Mouse (Mus musculus) heart, postnatal 14 days (tissue): ENCODE results near the gene Atox1. TPM values are rescaled to one million over a fixed set of nuclear protein-coding genes. Genes with fewer than 3 reads are reported as not detected.
"Not testable (repeated sequence)": the region's sequence is repeated elsewhere in the genome, so short reads cannot be mapped to it uniquely, and the experiment has no call there.

Experiments used
- DNase-seq, 2 experiments: peaks; one replicate each; pipeline ENCODE4 v3.0.0; 2021 to 2022
- intact Hi-C: fragments of 180-260 bp; cut with DNase I; formaldehyde crosslinking; loops from one replicate; pipeline ENCODE4 v1.15.1; 2025
- total RNA-seq, 2 experiments: library from RNA; stranded (reverse); gene quantifications; 2 replicates each; pipeline ENCODE4 v1.2.3; 2021

Atox1 gene
- total RNA-seq, 2 experiments from 2014 or later: 138 to 146 TPM

GRCm38 (mm10) chr11:55416609-55417265, 44.3 kb downstream of the Atox1 start:
- intact Hi-C loops: no loop called here
- no peak for DNase-seq

DNA sequence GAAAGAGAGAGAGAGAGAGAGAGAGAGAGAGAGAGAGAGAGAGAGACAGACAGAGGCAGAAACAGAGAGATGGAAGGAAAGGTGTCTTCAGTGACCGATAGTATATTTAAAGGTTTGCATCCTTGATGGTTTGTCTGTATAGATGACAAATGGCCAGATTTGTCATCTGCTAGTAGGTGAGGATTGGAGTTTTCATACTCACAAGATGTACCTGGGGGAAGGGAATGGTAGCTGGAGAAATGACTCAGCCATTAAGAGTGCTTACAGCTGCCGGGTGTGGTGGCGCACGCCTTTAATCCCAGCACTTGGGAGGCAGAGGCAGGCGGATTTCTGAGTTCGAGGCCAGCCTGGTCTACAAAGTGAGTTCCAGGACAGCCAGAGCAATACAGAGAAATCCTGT, 45.3 kb downstream of the Atox1 start:
- intact Hi-C loops, DNase-seq: not testable (repeated sequence)

DNA sequence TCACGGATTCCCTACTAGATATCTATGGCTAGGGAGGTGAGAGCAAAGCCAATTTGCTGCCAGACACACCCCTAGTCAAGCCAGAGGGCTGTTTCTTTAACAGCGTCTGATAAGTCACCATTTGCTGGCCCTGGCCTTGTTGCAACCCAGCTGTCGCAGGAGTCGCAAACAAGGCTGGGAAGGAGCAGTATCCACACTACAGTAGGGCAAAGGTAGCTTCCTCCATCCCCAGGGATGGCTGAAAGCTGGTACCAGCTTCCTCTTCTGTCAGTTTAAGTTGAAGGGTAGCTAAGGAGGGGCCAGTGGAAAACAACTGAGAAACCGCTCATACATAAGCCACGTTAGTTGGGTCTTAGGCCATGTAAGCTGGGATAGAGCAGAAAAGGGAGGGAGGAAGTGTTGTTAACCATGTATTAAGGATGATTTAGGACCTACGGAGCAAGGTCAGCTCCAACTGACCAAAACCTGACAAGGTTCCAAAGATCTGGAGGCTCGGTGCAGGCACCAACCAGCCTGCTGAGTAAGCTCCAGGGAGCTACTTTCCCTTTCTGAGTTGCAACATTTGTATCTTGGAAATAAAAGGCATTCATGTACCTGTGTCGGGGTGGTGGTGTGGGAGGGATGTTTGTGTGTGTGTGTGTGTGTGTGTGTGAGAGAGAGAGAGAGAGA, 45.9 kb downstream of the Atox1 start:
- peak in 1 of 2 experiments; percentile 62 for DNase-seq
- intact Hi-C loops: no loop called here

DNA sequence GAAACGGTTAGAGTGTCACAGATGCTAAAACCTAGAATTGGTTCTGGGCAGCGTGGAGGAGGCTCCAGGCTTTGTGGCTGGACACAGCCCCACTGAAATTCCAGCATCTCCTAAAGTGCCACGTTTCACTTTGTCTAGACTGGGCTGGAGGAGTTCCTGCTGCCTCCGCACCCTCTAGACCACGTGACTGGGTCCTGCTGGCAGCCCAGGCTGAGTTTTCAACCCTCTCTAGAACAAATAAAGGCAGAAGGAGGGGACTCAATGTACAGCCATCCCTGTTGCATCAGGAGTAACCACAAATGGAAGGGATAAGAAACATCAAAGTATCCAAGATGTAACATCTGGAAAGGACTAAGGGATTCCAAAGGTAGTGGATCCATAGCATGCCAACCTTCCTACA, 46.7 kb downstream of the Atox1 start:
- intact Hi-C loops: no loop called here
- no peak for DNase-seq

DNA sequence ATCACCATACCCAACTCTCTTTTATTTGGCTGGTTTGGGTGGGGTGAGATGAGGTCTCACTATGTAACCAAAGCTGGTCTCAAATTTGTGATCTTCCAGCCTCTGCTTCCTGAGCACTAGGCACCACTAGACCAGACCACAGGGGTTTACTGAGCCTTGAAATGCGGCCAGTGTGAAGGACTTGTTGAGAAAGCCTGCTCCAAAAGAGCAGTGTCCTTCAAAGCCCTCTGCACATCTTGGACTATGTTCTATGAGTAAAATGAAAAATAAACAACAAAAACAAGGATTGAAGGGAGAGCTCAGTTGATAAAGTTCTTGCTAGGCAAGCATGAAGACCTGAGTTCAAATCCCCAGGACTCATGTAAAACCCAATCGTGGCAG, 47.6 kb downstream of the Atox1 start:
- no peak for DNase-seq
- intact Hi-C loops: no loop called here

- DNase-seq: no peak
Observed at GRCm38 (mm10) chr11:55412680-55413415, 48.2 kb downstream of the Atox1 start.

DNA sequence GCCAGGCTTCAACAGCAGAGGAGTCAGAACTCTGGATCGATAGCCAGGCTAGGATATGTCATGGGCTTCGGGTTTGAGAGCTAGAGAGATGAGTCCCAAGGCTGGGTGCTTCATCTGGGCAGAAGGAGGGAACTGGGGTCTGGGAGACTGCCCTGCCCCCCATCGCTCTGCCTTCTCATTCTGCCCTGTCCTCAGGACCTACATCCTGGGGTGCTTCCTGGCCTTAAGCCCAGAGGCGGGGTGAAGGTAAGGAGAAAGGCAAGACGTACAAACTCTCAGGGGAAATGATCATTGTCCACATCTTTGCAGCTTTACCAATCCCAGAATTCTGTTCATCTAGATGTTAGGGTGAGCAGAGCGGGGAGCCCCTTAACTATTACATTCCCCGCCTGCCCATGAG, 49.0 kb downstream of the Atox1 start:
- no peak for DNase-seq
- intact Hi-C loops: no loop called here

More at GRCm38 (mm10) chr11:55412680-55413415, 48.2 kb downstream of the Atox1 start:
- intact Hi-C loops: no loop called here

DNA sequence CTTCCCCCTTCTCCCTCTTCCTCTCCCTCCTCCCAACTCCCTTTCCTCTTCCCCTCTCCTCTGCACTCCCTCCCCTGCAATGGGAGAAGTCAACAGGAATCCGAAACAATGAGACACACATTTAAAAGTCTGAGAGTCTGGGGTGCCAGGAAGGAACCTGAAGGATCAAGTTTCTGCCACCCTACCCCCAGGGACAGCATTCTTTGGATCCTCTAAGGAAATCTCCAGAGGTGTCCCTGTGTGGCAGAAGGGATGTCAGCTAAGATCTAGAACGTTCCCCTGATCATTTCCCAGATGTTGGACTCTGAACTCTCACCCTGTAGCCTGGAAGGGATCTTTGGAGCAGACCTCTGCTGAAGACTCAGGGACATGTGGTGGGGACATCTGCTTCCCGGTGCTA, 50.5 kb downstream of the Atox1 start:
- no peak for DNase-seq
- intact Hi-C loops: no loop called here

GRCm38 (mm10) chr11:55410005-55410404, 51.0 kb downstream of the Atox1 start:
- no peak for DNase-seq
- intact Hi-C loops: no loop called here

- no peak for DNase-seq
- intact Hi-C loops: no loop called here
Observed at GRCm38 (mm10) chr11:55407133-55407532, 53.9 kb downstream of the Atox1 start.

GRCm38 (mm10) chr11:55405601-55406469, 55.2 kb downstream of the Atox1 start:
- DNase-seq: peak in 1 of 2 experiments; percentile 53

DNA sequence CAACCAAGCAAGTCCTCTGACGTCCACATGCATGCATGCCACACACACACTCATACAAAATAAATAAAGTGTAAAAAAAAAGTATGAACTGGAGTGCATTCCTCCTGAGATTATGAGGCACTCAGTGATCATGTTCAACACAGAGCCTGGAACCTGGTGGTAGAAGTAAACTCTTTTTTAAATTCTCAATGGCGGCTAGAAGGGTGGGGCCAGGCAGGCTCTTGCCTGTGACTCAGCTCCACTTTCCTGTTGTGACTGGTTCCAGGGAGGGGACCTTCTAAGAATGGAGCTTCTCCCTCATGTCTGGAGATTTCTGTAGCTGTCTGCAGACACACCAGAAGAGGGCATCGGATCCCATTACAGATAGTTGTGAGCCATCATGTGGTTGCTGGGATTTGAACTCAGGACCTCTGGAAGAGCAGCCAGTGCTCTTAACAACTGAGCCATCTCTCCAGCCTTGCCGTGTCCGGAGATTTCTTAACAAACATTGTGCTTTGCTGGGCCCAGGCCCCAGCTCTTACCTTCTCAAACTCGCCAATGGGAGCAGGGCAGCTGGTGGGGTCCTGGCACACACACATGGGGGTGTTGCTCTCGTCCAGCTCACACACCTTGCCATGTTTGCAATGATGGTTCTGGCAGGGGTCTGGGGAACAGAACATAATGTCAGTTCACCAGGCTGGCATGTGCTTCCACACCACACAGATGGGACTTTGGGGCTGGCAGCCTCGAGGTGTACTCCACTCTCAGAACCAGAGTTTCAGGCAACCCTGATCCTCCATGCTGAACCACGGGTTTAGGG, 56.2 kb downstream of the Atox1 start:
- intact Hi-C loops: no loop called here
- no peak for DNase-seq

More at GRCm38 (mm10) chr11:55405601-55406469, 55.2 kb downstream of the Atox1 start:
- intact Hi-C loops: no loop called here

DNA sequence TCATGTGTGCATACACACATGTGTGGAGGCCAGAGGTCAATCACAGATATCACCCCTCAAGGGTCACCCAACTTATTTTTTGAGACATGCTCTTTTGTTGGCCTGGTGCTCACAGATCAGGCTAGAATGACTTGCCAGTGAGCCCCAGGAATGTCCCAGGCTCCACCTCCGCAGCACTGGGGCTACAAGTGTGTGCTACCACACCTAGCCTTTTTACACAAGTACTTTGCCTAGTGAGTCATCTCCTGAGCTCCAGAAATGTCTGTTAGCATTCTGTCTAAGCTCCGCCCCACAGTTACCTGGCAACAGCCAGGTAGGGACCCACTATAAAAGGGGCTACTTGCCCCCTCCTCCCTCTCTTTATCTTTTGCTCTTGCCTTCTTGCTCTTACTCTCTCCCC, 60.2 kb downstream of the Atox1 start:
- intact Hi-C loops: no loop called here

GRCm38 (mm10) chr11:55398371-55398770, 62.7 kb downstream of the Atox1 start:
- intact Hi-C loops: no loop called here
- no peak for DNase-seq

More for the DNA sequence above, 60.2 kb downstream of the Atox1 start:
- no peak for DNase-seq

- intact Hi-C loops: no loop called here
- DNase-seq: peak; percentile 62 to 76
Observed at GRCm38 (mm10) chr11:55397441-55397840, 63.6 kb downstream of the Atox1 start.

GRCm38 (mm10) chr11:55397036-55397435, 64.0 kb downstream of the Atox1 start:
- intact Hi-C loops: no loop called here
- DNase-seq: no peak
